Mouse (Mus musculus) heart, postnatal 0 days (tissue): ENCODE measurements around the gene Gm973. TPM values are rescaled to one million over a fixed set of nuclear protein-coding genes. Genes with fewer than 3 reads are reported as not detected.
A peak's percentile ranks its signal among the peaks of the same experiment; 100 is the strongest.

Experiments
- ATAC-seq: fragments of 200-750 bp; cut with Nextera tagmentation; 2 replicates; pipeline ENCODE4 v1.8.0; 2017; ENCODE audit warnings: low read depth, moderate number of reproducible peaks, moderate library complexity; ENCODE audit not compliant: insufficient read depth
- DNase-seq: peaks from one replicate; pipeline ENCODE4 v3.0.0-alpha.2; 2016; ENCODE audit warnings: low spot score
- H3K27ac ChIP-seq: fragments of 300-500 bp; sonication (generic); 2 replicates; pipeline ENCODE4 v1.5.1; 2014; ENCODE audit warnings: low read depth, mild to moderate bottlenecking
- H3K27me3 ChIP-seq: fragments of 300-500 bp; sonication (generic); 2 replicates; pipeline ENCODE4 v1.6.1; 2014; ENCODE audit warnings: low read length, mixed read lengths; ENCODE audit not compliant: control insufficient read depth, insufficient read depth
- H3K36me3 ChIP-seq: fragments of 300-500 bp; sonication (generic); replicated peaks from 2 replicates; pipeline ENCODE4 v1.6.1; 2014; ENCODE audit warnings: low read length, mixed read lengths; ENCODE audit not compliant: control insufficient read depth, insufficient read depth
- H3K4me1 ChIP-seq: fragments of 300-500 bp; sonication (generic); 2 replicates; pipeline ENCODE4 v1.6.1; 2014; ENCODE audit warnings: antibody characterized with exemption; ENCODE audit not compliant: control insufficient read depth, insufficient read depth
- H3K4me2 ChIP-seq: fragments of 300-500 bp; sonication (generic); 2 replicates; pipeline ENCODE4 v1.6.1; 2014; ENCODE audit warnings: low read depth, mild to moderate bottlenecking, low read length, moderate library complexity
- H3K4me3 ChIP-seq: fragments of 300-500 bp; sonication (generic); 2 replicates; pipeline ENCODE4 v1.5.1; 2014; ENCODE audit warnings: low read depth, low read length
- H3K9ac ChIP-seq: fragments of 300-500 bp; sonication (generic); replicated peaks from 2 replicates; pipeline ENCODE4 v1.6.1; 2014; ENCODE audit warnings: low read depth, low read length, mixed read lengths
- H3K9me3 ChIP-seq: fragments of 300-500 bp; sonication (generic); replicated peaks from 2 replicates; pipeline ENCODE4 v1.6.1; 2016; ENCODE audit warnings: low read length; ENCODE audit not compliant: control insufficient read depth
- CTCF ChIP-seq: IDR thresholded peaks from 2 replicates; pipeline ENCODE4 v1.5.1; 2016; ENCODE audit warnings: antibody characterized with exemption, control low read depth, low read depth
- EP300 ChIP-seq: IDR thresholded peaks from 2 replicates; pipeline ENCODE4 v1.6.1; 2016; ENCODE audit warnings: antibody characterized with exemption, low read depth
- WGBS: fragments of 180-500 bp; shearing (Covaris S2); extraction: QIAGEN DNeasy Blood & Tissue Kit; methylation state at CpG from one replicate; pipeline ENCODE4 v1.1.7; 2014; 5-methylcytosine and 5-hydroxymethylcytosine counted together
- polyA plus RNA-seq: library from polyadenylated mRNA; unstranded; fragments of >200 nt; fragmentation: Nextera tagmentation; extraction: Ambion mirVana; gene quantifications from 2 replicates; pipeline ENCODE4 v1.2.1, GENCODE M21; 2015
- total RNA-seq: library from RNA; depleted of rRNA; stranded (reverse); fragments of >200 nt; gene quantifications from 2 replicates; pipeline ENCODE4 v1.2.3, GENCODE M21; 2014; ENCODE audit warnings: low replicate concordance

Gene Gm973
- total and polyA plus RNA-seq, 2 experiments from 2014 or later: 0.14 TPM; not detected in 1

DNA sequence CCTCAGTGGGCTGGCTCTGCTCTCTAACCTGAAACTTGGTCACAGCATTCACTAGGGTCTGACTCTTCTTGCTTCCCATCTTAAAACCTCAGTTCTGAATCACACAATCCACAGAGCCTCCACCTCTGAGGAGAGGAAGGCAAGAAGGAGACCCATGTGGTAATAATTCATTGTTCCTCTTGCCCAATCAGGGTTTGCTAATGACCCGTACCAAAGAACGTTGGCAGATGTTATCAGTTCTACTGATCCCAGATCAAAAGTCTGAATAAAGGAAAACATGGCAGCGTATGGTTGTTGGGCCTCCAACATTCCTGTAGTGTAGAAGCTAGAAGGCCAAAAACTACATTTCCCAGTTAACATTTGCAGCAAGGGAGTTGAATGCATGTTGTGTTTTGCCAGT is 55.4 kb downstream of the Gm973 start:
- ATAC-seq: no peak

DNA sequence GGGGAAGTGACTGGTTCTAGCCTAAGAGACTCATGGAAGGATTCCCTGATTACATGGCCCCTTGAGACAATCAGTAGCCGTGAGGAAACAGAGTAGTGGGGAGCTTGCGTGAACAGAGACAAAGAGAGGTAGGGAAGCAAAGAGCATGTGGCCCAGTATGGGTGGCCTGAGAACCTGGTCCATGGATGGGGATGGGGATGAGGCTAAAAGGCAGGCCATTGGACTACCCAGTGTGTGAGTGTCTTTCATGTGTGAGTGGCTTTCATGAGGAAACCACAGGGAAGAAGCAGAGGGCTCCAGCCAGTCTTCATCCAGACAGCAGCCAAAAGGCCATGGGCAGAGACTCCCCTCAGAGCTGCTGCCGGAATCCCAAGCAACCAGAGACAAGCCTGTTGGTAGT is 57.8 kb downstream of the Gm973 start:
- TF ChIP-seq EP300: no peak
- no peak for TF ChIP-seq CTCF
- Histone ChIP-seq H3K9me3 (no peaks in the 10 kb centered on the region), H3K27ac (no peak overlapping the region), H3K36me3 (no peaks in the 10 kb centered on the region), H3K9ac (no peak overlapping the region), H3K27me3 (no peaks in the 10 kb centered on the region), H3K4me1 (no peaks in the 10 kb centered on the region), H3K4me2 (no peak overlapping the region), H3K4me3 (no peak overlapping the region)
- WGBS: 72% methylated on average over 3 of the region's 3 CpGs
- ATAC-seq (no peak), DNase-seq (no peak)

More for the DNA sequence above, 55.4 kb downstream of the Gm973 start:
- no peaks in the 10 kb centered on the region for H3K27me3 ChIP-seq
- H3K4me1 ChIP-seq: no peaks in the 10 kb centered on the region
- DNase-seq: no peak
- no peak overlapping the region for H3K9ac ChIP-seq
- no peak overlapping the region for H3K4me2 ChIP-seq
- TF ChIP-seq EP300: no peak
- TF ChIP-seq CTCF: no peak
- no peaks in the 10 kb centered on the region for H3K36me3 ChIP-seq
- H3K4me3 ChIP-seq: no peak overlapping the region
- 81% methylated on average over 3 of the region's 3 CpGs for WGBS
- no peaks in the 10 kb centered on the region for H3K9me3 ChIP-seq
- no peak overlapping the region for H3K27ac ChIP-seq

GRCm38 (mm10) chr1:59574262-59575187 is 58.5 kb downstream of the Gm973 start:
- Histone ChIP-seq H3K27ac (no peak overlapping the region), H3K4me1 (no peaks in the 10 kb centered on the region), H3K4me2 (peak overlapping the region; percentile 44), H3K9ac (no peak overlapping the region), H3K9me3 (no peaks in the 10 kb centered on the region), H3K27me3 (no peaks in the 10 kb centered on the region), H3K36me3 (no peaks in the 10 kb centered on the region), H3K4me3 (peak overlapping the region; percentile 12)
- WGBS: 51% methylated on average over 21 of the region's 21 CpGs
- ATAC-seq (no peak), DNase-seq (no peak)
- TF ChIP-seq CTCF: no peak
- TF ChIP-seq EP300: no peak

- no peaks in the 10 kb centered on the region for H3K9me3 ChIP-seq
- WGBS: 70% methylated on average over 4 of the region's 4 CpGs
- ATAC-seq (no peak), DNase-seq (no peak)
- TF ChIP-seq EP300 (no peak), CTCF (no peak)
- H3K36me3 ChIP-seq: no peaks in the 10 kb centered on the region
- no peaks in the 10 kb centered on the region for H3K4me1 ChIP-seq
- H3K4me2 ChIP-seq: no peak overlapping the region
- H3K27me3 ChIP-seq: no peaks in the 10 kb centered on the region
- H3K4me3 ChIP-seq: no peak overlapping the region
- H3K9ac ChIP-seq: no peak overlapping the region
- no peak overlapping the region for H3K27ac ChIP-seq
Measured at GRCm38 (mm10) chr1:59578770-59579169, 62.7 kb downstream of the Gm973 start.

DNA sequence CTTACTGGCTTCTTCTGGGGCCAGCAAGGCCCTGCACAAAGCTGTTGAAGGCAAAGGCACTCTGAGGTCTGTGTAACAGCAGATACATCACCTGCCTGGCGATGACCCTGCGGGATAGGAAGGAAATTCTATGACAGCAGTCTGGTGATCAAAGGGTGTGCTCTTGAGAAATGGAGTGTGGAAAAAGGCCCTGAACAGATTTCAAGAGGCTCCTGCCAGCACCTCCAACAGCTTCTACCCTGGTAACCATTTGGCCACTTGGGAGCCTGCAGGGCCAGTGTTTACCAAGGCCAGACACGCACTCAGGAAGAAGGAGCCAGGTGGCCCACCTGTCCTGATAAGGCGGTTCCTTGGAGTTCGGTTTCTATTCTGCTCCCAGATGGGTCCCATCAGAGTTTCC is 63.3 kb downstream of the Gm973 start:
- DNase-seq (no peak), ATAC-seq (no peak)
- H3K4me2 ChIP-seq: no peak overlapping the region
- no peak for TF ChIP-seq EP300
- TF ChIP-seq CTCF: no peak
- no peaks in the 10 kb centered on the region for H3K36me3 ChIP-seq
- H3K27me3 ChIP-seq: no peaks in the 10 kb centered on the region
- H3K9me3 ChIP-seq: no peaks in the 10 kb centered on the region
- no peaks in the 10 kb centered on the region for H3K4me1 ChIP-seq
- no peak overlapping the region for H3K4me3 ChIP-seq
- H3K9ac ChIP-seq: no peak overlapping the region
- no peak overlapping the region for H3K27ac ChIP-seq
- 33% methylated on average over 5 of the region's 5 CpGs for WGBS
